Mouse (Mus musculus): ENCODE data around the gene Nkx2-9. TPM values are rescaled to one million over a fixed set of nuclear protein-coding genes. Genes with fewer than 3 reads are reported as not detected.

Gene Nkx2-9
- total RNA-seq (2023), result not detected

GRCm38 (mm10) chr12:56612761-56613437, at the start of gene Nkx2-9:
Gene Nkx2-9, minus strand, starts transcription at chr12:56613284.

Other genes with a start within 250 kb of the Nkx2-9 start
- not detected for gene Nkx2-1, start 76.4 kb downstream of the Nkx2-9 start, total RNA-seq (2023)
- gene Pax9, start 78.5 kb upstream of the Nkx2-9 start, total RNA-seq (2023), result not detected

All from CD4-positive naive resting alpha-beta T cell, adult 76 days (primary cell).